Mouse (Mus musculus): ENCODE results near the gene Plch2. TPM values are rescaled to one million over a fixed set of nuclear protein-coding genes. Genes with fewer than 3 reads are reported as not detected.

Plch2 gene
- polyA plus RNA-seq (2012; ENCODE audit: low replicate concordance): 0.12 and 0.17 TPM in 2 replicates

DNA sequence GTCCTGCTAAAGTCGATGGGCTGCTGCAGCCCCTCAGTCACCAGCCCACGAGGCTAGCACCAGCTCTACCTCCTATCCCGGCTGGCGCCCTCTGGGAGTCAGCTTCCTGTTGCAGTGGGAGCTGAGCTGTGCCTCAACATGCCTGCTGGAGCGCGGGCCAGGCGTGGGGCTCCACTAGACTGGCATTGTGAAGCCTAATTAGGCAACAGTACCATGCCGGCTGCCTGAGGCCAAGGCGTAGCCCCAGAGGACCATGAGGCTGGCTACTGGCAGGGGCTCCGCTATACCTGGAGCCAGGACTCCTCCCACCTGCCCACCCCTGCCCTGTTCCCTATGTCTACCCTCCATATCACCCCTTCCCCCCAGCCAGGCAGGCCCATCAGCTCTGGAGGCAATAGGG lies at the start of gene Plch2:
TSS of gene Plch2 (minus strand) at position 61 of the 400 bp plus-strand sequence.

DNA sequence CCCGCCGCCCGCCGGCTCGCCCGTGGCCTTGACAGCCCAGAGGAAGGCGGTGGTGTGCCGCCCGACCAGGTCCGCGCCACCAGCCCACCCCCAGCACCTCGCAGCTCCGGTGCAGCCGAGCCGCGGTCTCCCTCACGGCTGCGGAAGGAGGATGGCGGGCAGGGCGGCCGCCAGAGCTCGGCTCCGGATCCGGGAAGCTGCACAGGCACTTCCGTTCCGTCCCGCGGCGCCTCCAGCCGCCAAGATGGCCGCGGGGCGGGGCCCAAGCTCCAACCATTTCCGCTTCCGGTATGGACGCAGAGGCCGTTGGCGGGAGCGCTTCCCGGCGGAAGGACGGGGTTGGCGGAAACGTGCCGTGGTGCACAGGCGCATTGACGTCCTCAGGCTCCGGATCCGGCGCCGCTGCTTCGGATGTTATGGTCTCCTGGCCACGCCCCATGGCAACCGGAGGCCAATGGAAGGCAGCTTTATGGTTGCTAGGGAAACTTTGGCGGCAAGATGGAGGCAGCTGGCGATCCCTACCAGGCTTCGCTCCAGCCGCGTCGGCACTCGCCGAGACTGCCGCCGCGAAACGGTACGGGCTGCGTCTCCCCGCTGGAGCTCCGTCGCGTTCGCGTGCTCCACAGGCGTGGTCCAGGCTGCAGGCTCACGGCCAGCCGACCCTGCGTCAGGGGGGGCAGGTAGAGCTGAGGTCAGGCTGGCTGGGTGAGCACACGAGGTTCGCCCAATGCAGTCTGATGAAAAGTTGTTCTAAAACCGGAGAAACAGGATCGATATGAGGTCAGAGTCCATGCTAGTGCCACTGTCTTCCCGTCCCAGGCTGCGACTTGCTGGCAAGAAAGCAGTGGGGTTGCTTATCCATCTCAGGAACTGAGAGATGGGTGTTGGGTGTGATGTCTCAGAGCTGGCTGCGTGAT lies 29.8 kb upstream of the Plch2 start, which contains the start of the genes Rer1 and Morn1:
TSS of gene Rer1 (minus strand) at position 275 of the 917 bp plus-strand sequence.
TSS of gene Morn1 (plus strand) at position 470 of the 917 bp plus-strand sequence.

DNA sequence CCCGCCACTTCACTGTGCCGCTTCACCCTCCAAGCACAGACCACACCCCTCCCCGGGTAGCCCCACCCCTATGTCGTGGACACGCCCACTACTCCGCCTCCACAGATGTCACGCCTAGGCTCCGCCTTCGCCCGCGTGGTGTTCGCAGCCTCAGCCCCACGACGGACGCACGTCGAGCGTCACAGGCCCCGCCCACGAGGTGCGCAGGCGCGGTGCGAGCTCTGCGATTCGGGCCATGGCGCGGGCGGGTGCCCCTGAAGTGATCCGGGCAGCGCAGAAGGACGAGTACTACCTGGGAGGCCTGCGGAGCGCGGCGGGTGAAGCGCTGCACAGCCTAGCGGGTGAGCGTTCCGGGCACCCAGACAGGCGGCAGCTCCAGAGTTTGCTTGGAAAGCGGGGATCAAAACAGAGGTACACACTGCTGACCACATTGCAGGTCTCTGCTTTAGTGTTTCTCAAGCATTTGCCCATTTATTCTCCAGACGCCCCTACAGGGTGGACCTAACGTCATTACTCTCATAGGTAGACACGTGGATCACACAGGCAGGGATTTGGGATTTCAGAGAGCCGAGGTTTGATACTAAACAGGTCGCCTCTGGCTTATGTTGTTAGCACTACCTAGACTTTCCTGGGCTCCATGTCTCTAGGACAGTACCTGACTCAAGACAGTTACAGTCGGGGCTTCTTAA lies 10.4 kb upstream of the Plch2 start, which contains the start of gene Pex10:
TSS of gene Pex10 (plus strand) at position 183 of the 689 bp plus-strand sequence.

DNA sequence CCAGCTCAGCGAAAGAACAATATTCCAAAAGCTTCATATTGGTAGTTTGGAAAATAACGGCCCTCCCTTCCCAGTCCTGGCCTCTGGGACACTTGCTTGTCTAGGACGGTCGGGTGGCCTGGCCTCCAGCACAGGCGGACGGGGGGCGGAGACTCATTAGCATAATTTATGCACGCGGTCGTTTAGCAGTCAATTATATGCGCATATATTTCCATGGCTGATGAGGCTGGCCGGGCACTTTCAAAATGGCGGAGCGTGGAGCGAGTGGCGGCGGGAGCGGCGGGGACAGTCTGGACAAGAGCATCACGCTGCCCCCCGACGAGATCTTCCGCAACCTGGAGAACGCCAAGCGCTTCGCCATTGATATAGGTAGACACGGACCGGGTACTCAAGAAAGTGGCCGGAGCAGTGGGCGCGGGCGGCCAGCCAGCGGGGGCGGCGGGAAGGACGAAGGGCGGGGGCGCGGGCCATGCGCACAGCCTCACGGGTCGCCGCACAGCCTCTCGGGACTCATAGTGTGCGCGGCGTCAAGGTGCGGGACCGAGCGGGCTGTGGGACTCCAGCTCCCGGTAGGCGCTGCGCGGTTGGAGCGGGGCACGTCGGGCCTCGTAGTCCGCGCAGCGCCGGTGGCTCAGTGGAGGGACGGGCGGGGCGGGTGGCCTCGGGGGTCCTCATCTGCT lies 92.5 kb downstream of the Plch2 start, which contains the start of gene Pank4:
TSS of gene Pank4 (plus strand) at position 223 of the 680 bp plus-strand sequence.

DNA sequence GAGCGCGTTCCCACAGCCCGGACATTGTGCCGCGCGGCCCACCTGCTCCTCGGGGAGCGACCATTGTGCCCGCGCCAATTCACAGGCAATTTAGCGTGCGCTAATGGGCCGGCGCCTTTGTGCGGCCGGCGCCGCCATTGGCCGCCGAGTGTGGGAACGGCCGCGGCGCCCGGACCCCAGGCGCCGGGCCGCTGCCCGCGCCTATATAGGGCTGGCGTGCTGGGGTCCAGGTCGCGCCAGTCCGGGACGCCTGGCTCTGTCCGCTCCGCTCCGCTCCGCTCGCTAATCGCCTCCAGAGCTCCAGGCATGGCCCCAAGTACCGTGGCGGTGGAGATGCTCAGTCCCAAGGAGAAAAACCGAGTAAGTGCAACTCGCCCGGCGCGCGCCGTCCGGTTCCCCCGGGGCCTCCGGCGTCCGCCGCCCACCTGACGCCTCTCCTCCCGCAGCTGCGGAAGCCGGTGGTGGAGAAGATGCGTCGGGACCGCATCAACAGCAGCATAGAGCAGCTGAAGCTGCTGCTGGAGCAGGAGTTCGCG lies 95.8 kb downstream of the Plch2 start, which contains the start of gene Hes5:
TSS of gene Hes5 (plus strand) at position 234 of the 536 bp plus-strand sequence.

Other genes with a start within 250 kb of the Plch2 start
- gene Ttc34, start 219.3 kb downstream of the Plch2 start, polyA plus RNA-seq (2012; ENCODE audit: low replicate concordance): not detected in 2 replicates
- 0.04 and 0.07 TPM in 2 replicates for gene Mmel1, start 187.2 kb downstream of the Plch2 start, polyA plus RNA-seq (2012; ENCODE audit: low replicate concordance)
- gene Fam213b, start 157.6 kb downstream of the Plch2 start, polyA plus RNA-seq (2012; ENCODE audit: low replicate concordance): 19.4 and 21.7 TPM in 2 replicates
- gene Tnfrsf14, start 128.2 kb downstream of the Plch2 start, polyA plus RNA-seq (2012; ENCODE audit: low replicate concordance): 9.8 and 134 TPM in 2 replicates
- 7.9 and 18.9 TPM in 2 replicates for gene Hes5, start 95.9 kb downstream of the Plch2 start, polyA plus RNA-seq (2012; ENCODE audit: low replicate concordance)
- 18.9 and 41.6 TPM in 2 replicates for gene Pank4, start 92.7 kb downstream of the Plch2 start, polyA plus RNA-seq (2012; ENCODE audit: low replicate concordance)
- 12.7 and 21.0 TPM in 2 replicates for gene Pex10, start 10.2 kb upstream of the Plch2 start, polyA plus RNA-seq (2012; ENCODE audit: low replicate concordance)
- gene Rer1, start 29.6 kb upstream of the Plch2 start, polyA plus RNA-seq (2012; ENCODE audit: low replicate concordance): 48.6 and 52.0 TPM in 2 replicates
- 3.7 and 4.5 TPM in 2 replicates for gene Morn1, start 29.8 kb upstream of the Plch2 start, polyA plus RNA-seq (2012; ENCODE audit: low replicate concordance)
- gene Ski, start 165.8 kb upstream of the Plch2 start, polyA plus RNA-seq (2012; ENCODE audit: low replicate concordance): 73.7 and 107 TPM in 2 replicates
- gene Faap20, start 193.0 kb upstream of the Plch2 start, polyA plus RNA-seq (2012; ENCODE audit: low replicate concordance): 37.0 and 42.7 TPM in 2 replicates